Mouse (Mus musculus): ENCODE results near the gene Nr4a1.

DNA sequence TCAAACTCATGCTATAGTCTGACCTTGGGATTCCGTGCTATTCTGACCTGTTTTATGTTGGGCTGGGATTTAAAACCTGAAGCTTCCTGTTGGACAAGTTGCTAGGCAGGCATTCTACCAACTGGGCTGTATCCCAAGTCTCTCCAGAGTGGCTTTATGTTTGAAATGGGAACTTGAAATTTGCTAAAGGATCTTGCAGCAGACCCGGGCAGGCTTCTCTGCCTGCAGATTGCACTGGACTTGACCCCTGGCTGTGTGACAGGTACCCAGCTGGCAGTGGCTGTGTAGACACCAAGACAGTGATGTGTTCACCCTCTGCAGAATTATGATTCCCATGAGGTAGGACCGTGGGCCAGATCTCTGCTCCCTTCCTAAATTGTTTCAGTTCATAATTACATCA lies 37.9 kb downstream of the Nr4a1 start:
- TF ChIP-seq CTCF (conservative IDR thresholded peaks at IDR 0.05; ENCODE audit: insufficient read depth, insufficient read length, low read depth, low read length) (no peak), POLR2A (IDR thresholded peaks at IDR 0.05; ENCODE audit: low read depth, low read length) (no peak)

All from kidney, adult 2 months (tissue).